Mouse (Mus musculus) retina, postnatal 7 days (tissue): ENCODE data around the gene Nfe2l2.
A peak's percentile ranks its signal among the peaks of the same experiment; 100 is the strongest.

Experiments used
- DNase-seq: peaks from one replicate; pipeline ENCODE4 v3.0.0-alpha.2; 2012; ENCODE audit warnings: low read depth, low spot score

Nfe2l2 gene

DNA sequence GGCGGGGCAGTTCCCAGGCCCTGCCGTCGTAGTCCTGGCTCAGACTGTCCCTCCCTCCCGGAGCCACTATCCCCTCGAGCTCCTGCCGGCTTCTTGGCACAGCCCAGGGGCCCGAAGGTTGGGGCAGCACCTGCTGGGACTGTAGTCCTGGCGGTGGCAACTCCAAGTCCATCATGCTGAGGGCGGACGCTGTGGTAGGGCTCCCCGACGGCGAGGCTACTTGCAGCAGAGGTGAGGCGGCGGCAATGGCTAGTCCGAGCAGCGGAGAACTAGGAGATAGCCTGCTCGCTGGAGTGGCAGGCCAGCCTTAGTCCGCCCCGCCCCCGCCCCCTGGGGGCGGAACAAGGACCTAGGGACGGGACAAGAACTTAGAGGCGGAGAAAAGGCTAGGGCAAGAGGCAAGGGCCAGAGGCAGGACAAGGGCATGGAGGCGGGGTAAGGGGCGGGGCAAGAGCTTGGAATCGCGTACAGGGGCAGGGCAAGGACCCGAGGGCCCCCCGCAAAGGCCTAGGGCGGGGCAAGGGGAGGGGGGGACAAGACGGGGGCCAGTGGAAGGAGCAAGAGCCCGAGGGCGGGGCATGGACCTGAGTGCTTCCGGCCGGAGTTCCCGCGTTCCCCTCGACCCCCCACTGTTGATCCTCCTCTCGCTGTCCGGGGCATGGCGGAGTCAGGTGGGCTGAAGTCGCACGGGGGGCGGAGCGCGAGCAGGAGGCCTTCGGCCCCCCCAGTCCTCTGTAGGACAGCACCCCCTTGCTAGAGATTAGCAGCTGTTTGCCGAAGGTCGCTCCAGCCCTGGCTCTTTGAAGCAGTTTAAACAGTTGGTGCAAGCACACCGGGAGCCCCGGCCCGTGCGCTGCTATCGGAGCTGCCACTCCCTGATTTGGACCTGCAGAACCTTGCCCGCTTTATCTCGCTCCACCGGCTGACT, at the start of gene Nfe2l2:
TSS of gene Nfe2l2 (minus strand) at position 408 of the 928 bp plus-strand sequence.
- peak; percentile 84 for DNase-seq

DNA sequence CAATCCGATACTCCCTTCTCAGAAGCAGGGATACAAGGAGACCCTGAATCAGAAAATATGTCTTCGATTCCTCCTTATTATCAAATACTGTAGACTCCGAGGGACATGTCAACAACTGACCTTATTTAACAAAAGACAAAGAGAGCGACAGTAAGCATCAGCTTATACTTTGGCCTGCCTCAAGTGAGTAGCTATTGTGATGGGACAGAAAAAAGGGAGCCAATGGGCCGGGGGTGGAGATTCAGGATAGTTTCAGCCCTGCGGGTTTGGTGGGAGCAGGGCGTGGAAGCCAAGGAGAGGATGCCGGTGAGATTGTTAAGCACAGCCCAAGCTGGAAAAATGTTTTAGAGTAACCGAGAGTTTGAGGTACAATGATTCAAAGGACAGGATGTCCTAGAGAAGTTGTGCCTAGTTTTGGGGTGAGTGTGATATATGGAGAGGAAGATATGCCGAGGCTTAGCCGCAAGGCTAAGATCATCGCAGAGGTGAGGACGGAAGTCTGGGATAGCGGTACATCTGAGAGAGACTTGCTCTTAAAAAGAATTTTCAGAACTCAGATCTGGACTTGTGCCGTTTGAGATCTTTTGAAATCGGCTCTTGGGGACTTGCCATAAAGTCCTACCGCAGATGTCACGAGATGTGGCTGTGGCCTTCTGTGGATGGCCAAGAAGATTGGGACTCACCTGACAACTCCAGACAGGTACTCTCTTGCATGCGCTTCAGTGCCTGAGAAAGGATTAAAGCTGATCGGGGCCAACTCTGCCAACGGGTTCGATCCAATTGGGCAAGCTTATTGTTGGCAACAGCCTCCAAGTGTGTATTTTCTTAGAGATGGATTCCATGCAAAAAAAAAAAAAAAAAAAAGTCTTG, 48.1 kb upstream of the Nfe2l2 start:
- DNase-seq: no peak

DNA sequence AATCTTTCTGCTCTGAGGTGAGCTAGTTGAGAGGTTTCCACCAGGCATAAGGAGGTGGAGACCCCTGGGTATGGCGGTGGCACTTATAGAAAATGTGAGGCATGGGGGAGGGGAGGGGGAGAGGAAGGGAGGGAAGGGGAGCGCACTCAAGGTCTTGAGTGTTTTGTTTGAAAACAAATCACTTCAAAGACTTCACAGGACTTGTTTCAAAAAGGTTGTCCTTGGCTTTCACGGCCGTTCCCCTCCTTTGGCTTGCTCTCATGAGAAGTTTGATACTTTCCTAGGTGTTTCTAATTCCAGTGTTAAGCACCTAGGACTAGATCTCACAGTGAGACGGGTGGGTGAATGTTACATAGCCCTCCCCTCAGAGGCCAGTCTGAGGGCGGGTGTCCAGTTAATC, 47.5 kb upstream of the Nfe2l2 start:
- DNase-seq: no peak

DNA sequence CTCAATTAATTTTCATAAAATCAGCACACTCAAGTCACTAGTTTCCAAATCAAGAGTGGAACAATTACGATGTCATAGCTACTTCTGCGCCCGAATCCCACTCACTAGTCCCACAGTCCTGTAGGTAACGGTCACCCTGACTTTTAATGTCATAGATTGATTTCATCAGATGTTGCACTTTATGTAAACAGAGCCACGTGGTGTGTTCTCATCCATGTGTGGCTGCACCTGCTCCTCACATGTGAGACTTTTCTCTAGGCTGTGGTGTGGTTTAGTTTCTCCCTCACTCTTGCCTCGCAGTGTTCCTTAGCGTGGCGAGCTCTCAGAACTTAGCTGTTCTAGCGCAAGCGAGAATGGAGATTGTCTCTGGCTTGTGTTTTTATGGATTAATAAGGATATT, 46.4 kb upstream of the Nfe2l2 start:
- DNase-seq: no peak

DNA sequence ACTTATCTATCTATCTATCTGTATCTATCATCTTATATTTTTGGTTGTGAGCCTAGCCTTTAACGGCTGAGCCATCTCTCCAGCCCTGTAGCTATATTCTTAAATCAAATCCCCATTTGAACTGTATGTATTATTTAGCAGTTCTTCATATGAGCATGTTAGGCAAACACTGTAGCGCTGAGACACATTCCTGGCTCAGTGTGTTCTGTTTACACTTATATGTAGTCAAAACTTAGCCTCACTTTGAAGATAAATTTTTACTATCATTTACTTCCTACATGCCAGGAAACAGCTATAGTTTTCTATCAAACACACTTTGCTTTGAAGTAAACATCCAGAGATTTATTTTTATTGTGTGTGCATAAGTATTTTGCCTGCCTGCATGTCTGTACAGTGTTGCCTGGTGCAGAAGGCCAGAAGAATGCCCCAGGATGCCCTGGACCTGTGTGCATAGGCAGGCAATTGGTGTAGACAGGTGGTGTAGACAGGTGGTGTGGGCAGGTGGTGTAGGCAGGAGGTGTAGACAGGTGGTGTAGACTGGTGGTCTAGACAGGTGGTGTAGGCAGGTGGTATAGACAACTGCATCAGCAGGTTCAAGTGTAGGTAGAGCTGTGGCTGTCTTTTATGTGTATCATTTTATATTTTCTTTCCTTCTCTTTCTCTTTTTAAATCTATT, 45.7 kb upstream of the Nfe2l2 start:
- DNase-seq: no peak

DNA sequence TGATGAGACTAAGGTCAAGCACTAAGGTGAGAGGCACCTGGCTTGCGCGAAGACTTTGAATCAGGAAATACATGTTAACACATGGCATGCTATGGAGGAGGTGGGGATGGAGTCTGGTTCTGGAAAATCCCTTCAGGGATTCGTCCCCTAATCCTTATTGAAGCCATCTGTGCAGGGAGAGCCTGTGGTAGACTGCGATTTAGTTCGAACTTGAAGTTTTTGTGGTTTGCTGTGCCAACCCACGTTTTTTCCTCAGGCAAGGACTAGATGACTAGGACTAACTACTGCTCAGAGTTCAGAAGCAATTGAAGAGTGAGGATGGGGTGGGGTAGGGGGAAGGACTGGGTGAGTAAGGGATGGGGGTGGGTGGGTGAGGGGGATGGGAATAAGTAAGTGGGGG, 44.4 kb upstream of the Nfe2l2 start:
- no peak for DNase-seq

DNA sequence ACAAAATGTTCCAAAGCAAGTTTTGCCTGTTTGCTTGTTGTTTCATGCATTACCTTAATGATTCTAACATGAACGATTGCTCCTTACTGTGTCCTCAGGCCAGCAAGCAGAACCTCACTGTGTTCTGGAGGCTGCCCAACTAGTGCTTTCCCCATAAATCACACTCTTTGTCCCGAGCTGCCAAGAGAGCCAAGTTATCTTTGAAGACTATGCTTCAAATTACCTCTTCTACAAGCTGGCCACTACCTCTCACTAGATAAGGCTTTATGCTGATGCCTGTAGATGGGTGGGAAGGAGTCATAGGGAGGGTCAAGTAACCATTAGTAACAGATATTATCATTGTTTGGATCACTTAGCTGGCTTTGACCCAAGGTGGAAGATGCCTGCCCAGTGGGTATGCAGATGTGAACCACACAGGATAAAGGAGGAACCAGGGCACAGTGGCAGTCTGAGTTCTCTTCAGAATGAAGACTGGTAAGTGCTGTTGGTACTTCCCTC, 32.6 kb upstream of the Nfe2l2 start:
- no peak for DNase-seq

DNA sequence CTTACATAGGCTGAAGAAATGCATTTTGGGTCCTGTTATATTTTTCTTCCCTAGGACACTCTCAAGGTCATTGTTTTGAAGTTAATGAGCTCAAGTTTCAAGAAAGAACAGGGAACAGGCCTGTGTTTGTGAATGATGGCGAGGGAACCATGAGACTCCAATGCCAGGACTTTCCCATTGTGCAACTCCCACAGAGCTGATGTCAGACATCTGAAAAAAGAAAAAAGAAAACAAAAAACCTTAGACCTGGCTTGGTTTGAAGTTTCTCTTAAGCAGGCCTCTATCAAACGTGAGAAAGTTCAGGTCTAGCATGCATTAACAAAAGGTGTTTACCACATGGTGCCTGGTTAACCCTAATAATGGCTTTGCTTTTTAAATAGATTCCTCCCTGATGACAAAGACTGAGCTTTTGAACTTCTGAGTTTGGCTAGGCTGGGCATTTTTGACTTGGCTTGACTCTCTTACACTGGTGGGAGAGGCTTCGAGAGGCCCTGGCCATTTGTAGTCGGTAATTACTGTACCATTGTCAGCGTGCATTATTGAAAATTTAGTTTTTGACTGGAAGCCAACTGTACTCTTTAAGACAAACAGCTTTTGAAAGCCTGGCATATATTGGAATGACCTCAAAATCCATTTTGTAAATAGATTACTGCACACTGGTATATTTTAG, 29.9 kb upstream of the Nfe2l2 start:
- DNase-seq: no peak

DNA sequence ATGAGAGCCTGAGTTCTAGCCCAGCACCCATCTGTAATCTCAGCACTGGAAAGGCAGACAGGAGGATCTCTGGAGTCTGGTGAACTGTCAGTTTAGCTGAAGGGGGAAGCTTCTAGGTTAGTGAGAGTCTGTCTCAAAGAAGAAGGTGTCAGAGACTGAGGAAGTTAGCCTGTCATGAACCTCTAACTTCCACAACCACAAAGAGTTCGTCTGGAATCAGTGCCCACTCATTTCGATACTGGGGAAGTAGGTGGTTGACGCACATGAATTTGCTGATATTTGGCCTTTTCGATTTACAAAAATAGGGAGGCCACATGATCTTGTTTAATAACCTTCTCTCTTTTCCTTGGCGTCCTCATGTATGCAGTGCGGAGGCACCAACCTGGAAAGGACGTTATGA, 28.7 kb upstream of the Nfe2l2 start:
- DNase-seq: no peak

DNA sequence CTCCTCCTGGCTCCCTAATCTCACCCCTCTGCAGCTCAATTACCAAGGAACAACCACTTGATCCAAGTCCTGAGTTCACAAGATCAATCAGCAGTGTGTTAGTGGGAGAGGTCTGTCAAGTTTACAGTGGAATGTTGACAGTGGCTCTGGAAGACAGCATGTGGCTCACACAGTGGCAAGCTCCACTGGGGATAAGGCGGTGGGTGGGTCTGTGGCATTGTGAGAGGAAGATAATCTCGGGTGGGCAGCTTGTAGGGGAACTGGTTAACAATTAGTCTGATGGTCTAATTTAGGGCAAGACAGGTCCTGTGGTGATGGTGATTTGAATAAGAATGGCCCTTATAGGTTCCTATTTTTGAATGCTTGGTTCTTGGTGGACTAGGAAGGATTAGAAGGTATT, 27.5 kb upstream of the Nfe2l2 start:
- no peak for DNase-seq

DNA sequence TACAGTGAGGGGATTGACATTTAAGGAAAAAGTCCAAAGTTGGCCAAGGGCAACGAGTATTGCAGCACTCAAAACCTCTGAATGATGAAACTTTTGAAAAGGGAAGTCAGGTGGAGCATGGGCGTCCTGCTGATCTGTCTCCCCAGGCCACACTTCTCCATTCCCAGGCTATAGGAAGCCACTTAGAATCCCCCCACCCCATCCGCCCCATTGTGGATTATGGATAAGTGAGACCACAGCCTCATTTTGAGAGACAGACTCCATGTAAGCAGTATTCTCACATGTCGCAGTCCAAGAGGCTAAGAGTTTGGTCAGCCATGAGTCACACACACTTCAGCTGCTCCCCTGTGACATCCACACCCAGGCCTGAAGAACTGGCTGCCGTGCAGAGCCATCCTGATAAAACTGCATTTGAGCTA, 26.8 kb upstream of the Nfe2l2 start:
- no peak for DNase-seq

DNA sequence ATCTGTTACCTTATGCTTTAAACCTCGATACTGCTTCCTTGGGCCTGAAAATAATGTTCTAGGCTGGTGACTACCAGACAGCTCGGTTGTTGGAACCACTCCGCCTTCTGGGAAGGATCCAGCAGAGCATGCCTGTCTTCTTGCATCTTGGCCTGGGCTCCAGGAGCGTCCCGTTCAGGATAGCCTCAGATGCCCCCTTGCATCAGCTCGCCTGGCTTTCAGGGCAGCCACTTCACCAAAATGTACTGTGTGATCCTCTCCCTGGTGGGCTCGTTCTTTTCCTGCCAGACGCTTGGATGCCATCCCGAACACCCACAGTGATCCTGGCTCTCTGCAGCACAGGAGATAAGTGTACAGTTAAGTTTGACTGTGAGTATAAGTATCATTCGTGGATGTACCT, 25.6 kb upstream of the Nfe2l2 start:
- DNase-seq: no peak

DNA sequence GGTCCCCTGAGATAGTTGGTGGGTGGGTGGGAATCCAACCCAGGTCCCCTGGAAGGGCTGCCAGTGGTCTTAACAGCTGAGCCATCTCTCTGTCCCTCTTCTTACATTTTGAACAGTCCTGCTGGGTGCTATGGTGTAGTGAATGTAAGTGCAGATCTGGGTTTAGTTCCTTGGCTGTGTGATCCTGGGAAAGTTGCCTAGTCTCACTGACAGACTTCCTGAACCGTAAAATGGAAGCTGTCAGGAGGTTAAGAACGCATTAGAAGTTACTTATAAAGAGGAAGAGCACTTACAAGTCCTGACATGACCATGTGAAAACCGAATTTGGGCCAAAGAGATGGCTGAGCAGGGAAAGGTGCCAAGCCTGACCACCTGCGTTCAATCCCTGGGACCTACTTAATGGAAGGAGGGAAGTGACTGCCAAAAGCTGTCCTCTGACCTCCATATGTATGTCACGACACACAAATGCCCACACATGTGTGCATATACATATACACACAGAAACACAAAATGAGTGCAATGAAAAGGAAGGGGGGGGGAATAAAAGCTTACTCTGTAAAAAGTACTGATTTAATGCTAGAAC, 20.5 kb upstream of the Nfe2l2 start:
- DNase-seq: no peak

DNA sequence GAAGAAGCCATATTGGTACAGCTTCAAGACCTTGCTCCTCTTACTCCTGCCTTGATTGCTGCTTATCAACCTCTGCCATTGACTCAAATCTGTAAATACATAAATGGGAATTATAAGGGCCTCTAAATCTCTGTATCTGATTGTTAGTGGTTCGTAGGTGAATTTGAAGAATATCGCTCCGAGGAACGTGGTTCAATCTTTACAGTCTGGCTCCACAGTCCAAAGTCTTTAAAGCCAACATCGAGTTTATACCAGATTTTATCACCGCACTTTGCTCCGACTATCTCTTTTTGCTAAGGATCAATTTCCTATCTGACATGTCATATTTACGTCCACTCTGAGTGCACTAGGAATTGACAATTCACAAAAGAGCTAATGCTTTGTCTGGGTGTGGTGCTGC, 19.0 kb upstream of the Nfe2l2 start:
- DNase-seq: no peak

DNA sequence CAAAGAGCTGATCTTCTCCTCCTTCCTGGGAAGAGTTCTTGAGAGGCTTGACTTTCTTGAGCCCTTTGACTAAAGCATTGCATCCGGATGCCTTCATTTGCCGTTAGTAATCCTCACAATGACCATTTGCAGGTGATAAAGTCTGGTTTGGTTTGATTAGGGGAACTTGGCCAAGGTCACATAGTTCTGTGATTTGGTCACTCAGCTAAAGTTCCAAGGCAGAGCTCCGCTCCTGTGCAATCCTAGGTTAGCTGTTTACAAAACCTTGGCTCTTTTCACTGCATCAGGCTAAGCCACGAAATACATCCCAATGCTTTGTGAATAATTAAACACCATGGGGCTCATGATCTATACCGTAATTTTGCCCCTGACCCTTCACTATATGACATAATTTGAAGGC, 18.5 kb upstream of the Nfe2l2 start:
- no peak for DNase-seq

DNA sequence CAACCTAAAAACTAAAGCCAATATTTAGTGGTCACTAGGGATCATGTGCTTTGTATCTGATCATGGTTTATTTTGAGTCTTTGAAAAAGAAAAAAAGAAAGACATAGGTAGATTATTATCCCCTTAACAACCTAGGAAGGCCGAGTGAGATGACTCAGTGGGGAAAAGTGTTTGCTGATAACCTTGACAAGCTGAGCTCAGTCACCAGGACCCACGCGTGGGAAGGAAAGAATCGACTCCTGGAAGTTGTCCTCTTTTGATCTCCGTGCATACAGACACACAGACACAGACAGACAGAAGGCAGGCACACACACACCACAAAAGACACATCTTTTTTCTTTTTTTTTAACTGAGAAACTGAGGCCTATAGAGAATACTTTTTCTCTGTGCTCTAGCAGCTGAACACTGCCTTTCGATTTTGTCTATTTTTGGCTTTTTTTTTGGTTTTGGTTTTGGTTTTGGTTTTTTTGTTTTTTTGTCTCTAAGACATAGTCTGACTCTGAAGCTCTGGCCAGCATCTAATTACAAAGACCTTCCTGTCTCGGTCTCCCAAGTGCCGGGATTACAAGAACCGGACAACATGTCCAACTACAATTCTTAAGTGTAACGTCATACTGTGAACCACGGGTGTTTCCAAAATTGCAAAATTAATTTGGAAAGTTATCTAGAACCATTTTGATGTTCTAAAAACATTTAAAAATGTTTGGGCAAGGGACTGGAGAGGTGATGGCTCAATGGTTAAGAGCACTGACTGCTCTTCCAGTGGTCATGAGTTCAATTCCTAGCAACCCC, 16.0 kb upstream of the Nfe2l2 start:
- DNase-seq: no peak

DNA sequence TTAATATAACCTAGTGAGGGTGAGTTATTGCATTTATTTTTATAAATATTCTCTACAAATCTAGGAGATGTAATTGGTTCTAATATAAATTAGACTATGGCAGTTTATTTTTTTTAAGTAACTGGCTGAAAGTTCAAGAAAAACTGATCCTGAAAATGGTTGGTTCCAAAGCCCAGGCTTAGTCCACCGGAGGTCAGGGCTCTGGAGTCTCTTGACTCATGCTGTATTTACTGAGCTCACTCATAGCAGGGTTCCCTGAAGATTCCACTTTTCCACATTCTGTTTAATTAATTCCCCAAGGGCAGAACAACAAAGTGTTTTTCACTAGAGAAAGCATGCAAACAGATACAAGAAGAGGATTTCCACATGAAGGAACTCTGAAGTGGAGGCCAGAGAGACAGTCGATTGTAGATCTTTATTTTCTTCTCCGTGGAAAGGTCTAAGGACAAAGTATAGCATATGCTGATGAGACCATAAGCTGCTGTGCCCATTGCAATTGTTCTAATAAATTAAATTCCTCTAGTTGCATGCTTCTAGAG, 15.0 kb upstream of the Nfe2l2 start:
- DNase-seq: no peak

DNA sequence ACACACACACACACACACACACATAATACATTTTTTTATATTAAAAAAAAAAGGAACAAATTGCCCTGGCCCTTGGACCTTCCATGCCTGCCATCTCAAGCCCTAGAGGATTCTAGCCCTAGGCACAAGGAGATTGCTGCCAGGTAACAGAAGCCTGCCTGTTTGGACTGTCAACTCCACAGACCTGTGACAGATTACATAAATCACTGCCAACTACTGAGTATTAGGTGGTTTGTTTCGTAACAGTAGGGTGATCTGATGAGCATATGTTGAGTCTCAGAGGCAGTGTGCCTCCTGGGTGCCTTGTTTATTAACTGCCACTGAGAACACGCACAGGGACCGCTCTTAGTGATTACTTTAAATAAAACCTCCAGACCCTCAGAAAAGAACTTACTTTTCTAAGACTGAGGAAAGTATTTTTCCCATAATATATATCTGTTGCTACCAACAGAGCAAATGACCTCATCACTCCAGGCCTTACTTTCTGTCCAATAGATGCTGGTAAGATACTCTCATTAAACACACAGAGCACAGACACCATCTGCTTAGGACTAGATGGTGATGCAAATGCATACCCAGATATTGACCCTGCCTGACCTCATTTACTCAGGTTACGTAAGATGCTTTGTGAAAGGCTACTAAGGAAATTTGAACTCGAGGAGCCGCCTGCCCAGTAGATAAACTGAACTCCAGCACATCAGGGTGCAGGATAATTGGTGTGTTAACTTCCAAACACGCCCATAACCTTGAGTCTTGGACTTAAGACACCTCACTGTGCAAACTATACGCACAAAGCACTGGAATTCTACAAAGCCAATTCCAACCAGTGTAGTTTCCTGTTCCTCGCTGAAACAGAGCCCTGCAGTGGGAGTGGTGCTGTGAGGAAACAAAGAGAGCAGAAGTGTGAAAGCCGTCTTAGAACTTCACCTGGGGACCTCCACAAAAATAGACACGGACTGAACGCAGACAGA, 11.9 kb upstream of the Nfe2l2 start:
- no peak for DNase-seq

DNA sequence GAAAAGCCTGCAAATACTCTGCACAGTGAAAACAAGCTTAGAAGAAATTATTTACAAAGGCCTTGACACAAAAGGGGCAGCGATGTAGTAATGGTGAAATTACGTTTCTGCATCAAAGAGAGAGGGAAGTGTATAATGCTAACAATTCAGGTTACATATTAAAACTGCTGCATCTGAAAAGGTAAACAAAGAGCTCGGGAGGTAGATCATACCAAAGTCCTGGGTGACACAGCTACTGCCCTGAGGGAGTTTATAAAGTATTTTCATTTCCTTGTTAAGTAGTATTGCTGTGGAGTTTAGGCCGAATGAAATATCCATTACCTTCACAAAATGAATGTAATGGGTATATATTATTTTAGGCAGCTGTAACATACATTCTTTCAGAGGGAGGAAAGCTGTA, 10.3 kb upstream of the Nfe2l2 start:
- no peak for DNase-seq
